8 mouse cellular contexts compared by ENCODE assay signal in genomic region chr11:113682897-113683626, GRCm38 (mm10). TPM values are rescaled to one million over a fixed set of nuclear protein-coding genes. Genes with fewer than 3 reads are reported as not detected.
DNase-seq lines count a peak whose midpoint lies in the region; ATAC-seq and TF ChIP-seq lines count a peak whose summit lies in the region.

No protein-coding gene starts in this region.

- no peaks in the 10 kb centered on the region for H3K9me3 ChIP-seq in embryonic facial prominence, embryonic 15.5 days (replicated peaks)
- H3K9me3 ChIP-seq in heart, embryonic 14.5 days (ENCODE audit: control insufficient read depth, low read length) = no peaks in the 10 kb centered on the region
- no peaks in the 10 kb centered on the region for H3K9me3 ChIP-seq in kidney, postnatal 0 days (replicated peaks; ENCODE audit: low read length)

- peak; percentile 21 for ATAC-seq in CD4-positive, CD25-positive, alpha-beta regulatory T cell, adult 4 months
- peak; percentile 56 for ATAC-seq in embryonic facial prominence, embryonic 15.5 days (ENCODE audit: insufficient number of reproducible peaks, low FRiP score, low TSS enrichment, low read depth)
- ATAC-seq in heart, embryonic 14.5 days (ENCODE audit: insufficient number of reproducible peaks, insufficient read depth, low FRiP score, low read depth) = peak; percentile 54
- ATAC-seq in kidney, postnatal 0 days (replicated peaks; ENCODE audit: low FRiP score, low read depth) = peak; percentile 43

- H3K27ac ChIP-seq in embryonic facial prominence, embryonic 15.5 days (replicated peaks) = peak overlapping the region; percentile 97
- peak overlapping the region; percentile 96 for H3K27ac ChIP-seq in heart, embryonic 14.5 days (replicated peaks in 1 of 2; ENCODE audit: control insufficient read depth in 1 of 2, insufficient read depth in 1 of 2, low read depth in 2 of 2, low read length in 2 of 2)
- H3K27ac ChIP-seq in kidney, postnatal 0 days = peak overlapping the region; percentile 95

- peak overlapping the region; percentile 81 for H3K9ac ChIP-seq in embryonic facial prominence, embryonic 15.5 days
- peak overlapping the region; percentile 93 for H3K9ac ChIP-seq in heart, embryonic 14.5 days (ENCODE audit: low read length)
- H3K9ac ChIP-seq in kidney, postnatal 0 days (ENCODE audit: low read depth, low read length) = peak overlapping the region; percentile 87

- peaks cover 36% of the 10 kb centered on the region for H3K4me1 ChIP-seq in embryonic facial prominence, embryonic 15.5 days
- peaks cover 6 to 40% of the 10 kb centered on the region in 2 experiments for H3K4me1 ChIP-seq in heart, embryonic 14.5 days (ENCODE audit: control insufficient read depth in 2 of 2, insufficient read depth in 2 of 2, low read length in 2 of 2)
- peaks cover 9% of the 10 kb centered on the region; the same call in 1 of the 2 replicates for H3K4me1 ChIP-seq in kidney, postnatal 0 days (replicated peaks; ENCODE audit: insufficient read depth, low read length)

- H3K4me3 ChIP-seq in embryonic facial prominence, embryonic 15.5 days (replicated peaks) = peak overlapping the region; percentile 96
- peak overlapping the region; percentile 87 to 97 for H3K4me3 ChIP-seq in heart, embryonic 14.5 days (ENCODE audit: control insufficient read depth in 1 of 2, insufficient read depth in 1 of 2, low read depth in 1 of 2, low read length in 2 of 2)
- peak overlapping the region; percentile 76 for H3K4me3 ChIP-seq in kidney, postnatal 0 days (replicated peaks; ENCODE audit: low read depth, low read length)

- H3K36me3 ChIP-seq in embryonic facial prominence, embryonic 15.5 days = peaks cover 6% of the 10 kb centered on the region; the same call in 1 of the 2 replicates
- H3K36me3 ChIP-seq in heart, embryonic 14.5 days (ENCODE audit: control insufficient read depth, insufficient read depth, low read length) = peaks cover 12% of the 10 kb centered on the region
- peaks cover 1% of the 10 kb centered on the region; the same call in 1 of the 2 replicates for H3K36me3 ChIP-seq in kidney, postnatal 0 days (ENCODE audit: insufficient read depth, low read length)

- H3K4me2 ChIP-seq in embryonic facial prominence, embryonic 15.5 days (replicated peaks) = peak overlapping the region; percentile 87
- peak overlapping the region; percentile 78 for H3K4me2 ChIP-seq in heart, embryonic 14.5 days (ENCODE audit: low read length)
- peak overlapping the region; percentile 74 for H3K4me2 ChIP-seq in kidney, postnatal 0 days (ENCODE audit: low read length)

- WGBS in embryonic facial prominence, embryonic 15.5 days = 2% methylated on average over 33 of the region's 38 CpGs
- whole genome bisulfite sequencing in heart, embryonic 14.5 days = 2% methylated on average over 37 of the region's 38 CpGs
- WGBS in kidney, postnatal 0 days = under 1% methylated on average over 38 of the region's 38 CpGs

- no peaks in the 10 kb centered on the region for H3K27me3 ChIP-seq in embryonic facial prominence, embryonic 15.5 days
- H3K27me3 ChIP-seq in heart, embryonic 14.5 days (ENCODE audit: control insufficient read depth, insufficient read depth, low read length) = no peaks in the 10 kb centered on the region
- no peaks in the 10 kb centered on the region for H3K27me3 ChIP-seq in kidney, postnatal 0 days (ENCODE audit: insufficient read depth, low read length)

- peak; percentile 67 for DNase-seq in adrenal gland, adult 8-10 months
- DNase-seq in kidney, postnatal 0 days (ENCODE audit: low spot score) = peak; percentile 72
- peak; percentile 25 for DNase-seq in lung, postnatal 25 days (ENCODE audit: low spot score)
- peak; percentile 73 for DNase-seq in retina, embryonic 14.5 days (ENCODE audit: low spot score)
- peak; percentile 74 for DNase-seq in thymus, postnatal 4 days

- TF ChIP-seq CTCF in kidney, postnatal 0 days (IDR thresholded peaks at IDR 0.05; ENCODE audit: low read depth) = no peak

RNA-seq across cellular contexts. Expression of gene Fam104a, which starts 0.9 kb away (rescaled TPM):
- 10 to 100 TPM; 13.9 to 15.0 TPM for polyA plus RNA-seq in CD4-positive, CD25-positive, alpha-beta regulatory T cell, adult 4 months (2017; shearing (Covaris generic))
- 10 to 100 TPM; 28.9 to 34.4 (median 31.0) TPM for total RNA-seq in adrenal gland, adult 8-10 months (2022)
- 48.6 and 49.5 TPM in 2 replicates for polyA plus RNA-seq in embryonic facial prominence, embryonic 15.5 days (2015; fragmentation: Nextera tagmentation; extraction: Ambion mirVana)
- polyA plus RNA-seq in heart, embryonic 14.5 days (2014; fragmentation: Nextera tagmentation; extraction: Ambion mirVana) = 43.0 and 44.8 TPM in 2 replicates
- 49.7 and 49.9 TPM in 2 replicates for polyA plus RNA-seq in kidney, postnatal 0 days (2015; fragmentation: Nextera tagmentation; extraction: Ambion mirVana)

RNA-seq across cellular contexts. Expression of gene D11Wsu47e, which starts 1.1 kb away (rescaled TPM):
- polyA plus RNA-seq in CD4-positive, CD25-positive, alpha-beta regulatory T cell, adult 4 months (2017; shearing (Covaris generic)) = 10 to 100 TPM in 1 of 2 experiments, 1 to 10 TPM in 1; 8.0 to 11.3 TPM
- total RNA-seq in adrenal gland, adult 8-10 months (2022) = 10 to 100 TPM; 16.7 to 21.8 (median 18.1) TPM
- polyA plus RNA-seq in embryonic facial prominence, embryonic 15.5 days (2015; fragmentation: Nextera tagmentation; extraction: Ambion mirVana) = 19.2 and 19.6 TPM in 2 replicates
- polyA plus RNA-seq in heart, embryonic 14.5 days (2014; fragmentation: Nextera tagmentation; extraction: Ambion mirVana) = 15.4 and 20.0 TPM in 2 replicates
- 17.2 and 18.8 TPM in 2 replicates for polyA plus RNA-seq in kidney, postnatal 0 days (2015; fragmentation: Nextera tagmentation; extraction: Ambion mirVana)

RNA-seq across cellular contexts. Expression of gene Cpsf4l, which starts 26.8 kb away (rescaled TPM):
- 1 to 10 TPM in 1 of 2 experiments, not detected in 1; 1.0 TPM for polyA plus RNA-seq in CD4-positive, CD25-positive, alpha-beta regulatory T cell, adult 4 months (2017; shearing (Covaris generic))
- under 1 TPM; 0.43 to 1.00 (median 0.75) TPM for total RNA-seq in adrenal gland, adult 8-10 months (2022)
- 1.6 and 2.1 TPM in 2 replicates for polyA plus RNA-seq in embryonic facial prominence, embryonic 15.5 days (2015; fragmentation: Nextera tagmentation; extraction: Ambion mirVana)
- polyA plus RNA-seq in heart, embryonic 14.5 days (2014; fragmentation: Nextera tagmentation; extraction: Ambion mirVana) = 0.18 and 0.19 TPM in 2 replicates
- 3.9 TPM in 2 replicates for polyA plus RNA-seq in kidney, postnatal 0 days (2015; fragmentation: Nextera tagmentation; extraction: Ambion mirVana)

RNA-seq across cellular contexts. Expression of gene Slc39a11, which starts 33.2 kb away (rescaled TPM):
- polyA plus RNA-seq in CD4-positive, CD25-positive, alpha-beta regulatory T cell, adult 4 months (2017; shearing (Covaris generic)) = 10 to 100 TPM; 12.0 to 17.9 TPM
- 10 to 100 TPM; 32.5 to 40.2 (median 36.8) TPM for total RNA-seq in adrenal gland, adult 8-10 months (2022)
- 26.9 and 27.0 TPM in 2 replicates for polyA plus RNA-seq in embryonic facial prominence, embryonic 15.5 days (2015; fragmentation: Nextera tagmentation; extraction: Ambion mirVana)
- polyA plus RNA-seq in heart, embryonic 14.5 days (2014; fragmentation: Nextera tagmentation; extraction: Ambion mirVana) = 13.4 and 13.6 TPM in 2 replicates
- polyA plus RNA-seq in kidney, postnatal 0 days (2015; fragmentation: Nextera tagmentation; extraction: Ambion mirVana) = 22.8 and 23.3 TPM in 2 replicates

RNA-seq across cellular contexts. Expression of gene Cog1, which starts 34.1 kb away (rescaled TPM):
- 10 to 100 TPM; 15.4 to 19.3 TPM for polyA plus RNA-seq in CD4-positive, CD25-positive, alpha-beta regulatory T cell, adult 4 months (2017; shearing (Covaris generic))
- total RNA-seq in adrenal gland, adult 8-10 months (2022) = 10 to 100 TPM; 45.5 to 63.0 (median 54.6) TPM
- 26.7 and 27.6 TPM in 2 replicates for polyA plus RNA-seq in embryonic facial prominence, embryonic 15.5 days (2015; fragmentation: Nextera tagmentation; extraction: Ambion mirVana)
- 17.0 and 20.1 TPM in 2 replicates for polyA plus RNA-seq in heart, embryonic 14.5 days (2014; fragmentation: Nextera tagmentation; extraction: Ambion mirVana)
- 21.0 and 21.6 TPM in 2 replicates for polyA plus RNA-seq in kidney, postnatal 0 days (2015; fragmentation: Nextera tagmentation; extraction: Ambion mirVana)

Comparison
In these comparisons a context has a peak if more than half of its experiments do, and no peak if none do; other contexts are left out.
1. Peak in every context shown above with its lines: DNase-seq, ATAC-seq, H3K4me3 ChIP-seq and H3K27ac ChIP-seq.